Mouse (Mus musculus) midbrain, embryonic 11.5 days (tissue): ENCODE measurements around the gene Myt1l. TPM values are rescaled to one million over a fixed set of nuclear protein-coding genes. Genes with fewer than 3 reads are reported as not detected.

Source experiments
- ATAC-seq: fragments of 200-750 bp; cut with Nextera tagmentation; 2 replicates; pipeline ENCODE4 v1.8.0; 2017; ENCODE audit warnings: moderate TSS enrichment, moderate library complexity; ENCODE audit not compliant: low FRiP score
- DNase-seq: peaks from one replicate; pipeline ENCODE4 v3.0.0; 2015; ENCODE audit warnings: low spot score; ENCODE audit errors: missing footprints
- H3K27ac ChIP-seq: fragments of 300-500 bp; sonication (generic); 2 replicates; pipeline ENCODE4 v1.5.1; 2014; ENCODE audit warnings: low read depth, low read length
- H3K27me3 ChIP-seq: fragments of 300-500 bp; sonication (generic); 2 replicates; pipeline ENCODE4 v1.6.1; 2014; ENCODE audit warnings: mild to moderate bottlenecking, low read length, moderate library complexity, mixed read lengths; ENCODE audit not compliant: control insufficient read depth, insufficient read depth
- H3K36me3 ChIP-seq: fragments of 300-500 bp; sonication (generic); 2 replicates; pipeline ENCODE4 v1.6.1; 2014; ENCODE audit warnings: mild to moderate bottlenecking, low read length, moderate library complexity, mixed read lengths; ENCODE audit not compliant: control insufficient read depth, insufficient read depth
- H3K4me1 ChIP-seq: fragments of 300-500 bp; sonication (generic); 2 replicates; pipeline ENCODE4 v1.6.1; 2014; ENCODE audit warnings: low read length; ENCODE audit not compliant: control insufficient read depth, insufficient read depth
- H3K4me2 ChIP-seq: fragments of 300-500 bp; sonication (generic); 2 replicates; pipeline ENCODE4 v1.6.1; 2014; ENCODE audit warnings: mild to moderate bottlenecking, moderate library complexity
- H3K4me3 ChIP-seq: fragments of 300-500 bp; sonication (generic); 2 replicates; pipeline ENCODE4 v1.5.1; 2014; ENCODE audit warnings: low read depth, low read length
- H3K9ac ChIP-seq: fragments of 300-500 bp; sonication (generic); 2 replicates; pipeline ENCODE4 v1.6.1; 2014; ENCODE audit warnings: low read length
- H3K9me3 ChIP-seq: fragments of 300-500 bp; sonication (generic); 2 replicates; pipeline ENCODE4 v1.6.1; 2016; ENCODE audit warnings: low read length; ENCODE audit not compliant: control insufficient read depth
- WGBS: fragments of 180-500 bp; shearing (Covaris S2); extraction: QIAGEN DNeasy Blood & Tissue Kit; methylation state at CpG from one replicate; pipeline ENCODE4 v1.1.7; 2014; 5-methylcytosine and 5-hydroxymethylcytosine counted together
- polyA plus RNA-seq: library from polyadenylated mRNA; unstranded; fragments of >200 nt; fragmentation: Nextera tagmentation; extraction: Ambion mirVana; gene quantifications from 2 replicates; pipeline ENCODE4 v1.2.1, GENCODE M21; 2014

Gene Myt1l
- polyA plus RNA-seq, 1 experiment from 2014 or later = 13.3 TPM

GRCm38 (mm10) chr12:29933501-29933900 lies 405.3 kb downstream of the Myt1l start:
- Histone ChIP-seq H3K4me3 (no peak overlapping the region), H3K9ac (no peak overlapping the region), H3K9me3 (no peaks in the 10 kb centered on the region), H3K4me1 (0 out of 2 replicates have a peak, but pooled peaks cover 6% of the 10 kb centered on the region), H3K36me3 (no peaks in the 10 kb centered on the region), H3K4me2 (no peak overlapping the region), H3K27me3 (no peaks in the 10 kb centered on the region), H3K27ac (no peak overlapping the region)
- WGBS = 62% methylated on average over 2 of the region's 2 CpGs
- DNase-seq = no peak
- no peak for ATAC-seq

- H3K9ac ChIP-seq = no peak overlapping the region
- H3K4me2 ChIP-seq = no peak overlapping the region
- ATAC-seq (no peak), DNase-seq (no peak)
- H3K27ac ChIP-seq = no peak overlapping the region
- H3K27me3 ChIP-seq = no peaks in the 10 kb centered on the region
- H3K36me3 ChIP-seq = no peaks in the 10 kb centered on the region
- H3K4me3 ChIP-seq = no peak overlapping the region
- 72% methylated on average over 8 of the region's 8 CpGs for WGBS
- no peaks in the 10 kb centered on the region for H3K9me3 ChIP-seq
- peaks cover 7% of the 10 kb centered on the region for H3K4me1 ChIP-seq
Observed at GRCm38 (mm10) chr12:29934120-29934581, 406.0 kb downstream of the Myt1l start.

- ATAC-seq (no peak), DNase-seq (no peak)
- peak within 1 kb of the TSS; percentile 87 for H3K4me2 ChIP-seq
- H3K9ac ChIP-seq = peak within 1 kb of the TSS; percentile 97
- H3K4me1 ChIP-seq = peaks cover 25% of the 10 kb centered on the region
- peak within 1 kb of the TSS; percentile 83 for H3K4me3 ChIP-seq
- peaks cover 3% of the 10 kb centered on the region; the same call in 1 of the 2 replicates for H3K36me3 ChIP-seq
- H3K27me3 ChIP-seq = no peaks in the 10 kb centered on the region
- H3K27ac ChIP-seq = peak within 1 kb of the TSS; percentile 70
- WGBS = 32% methylated on average over 8 of the region's 8 CpGs
- no peaks in the 10 kb centered on the region; the same call in 1 of the 2 replicates for H3K9me3 ChIP-seq
Observed at GRCm38 (mm10) chr12:29937308-29937707, 409.1 kb downstream of the Myt1l start, which contains the start of gene Pxdn. TSS of gene Pxdn (plus strand) at chr12:29937608.

- H3K9ac ChIP-seq = peak overlapping the region; percentile 97
- DNase-seq (peak; percentile 98), ATAC-seq (peak; percentile 91)
- H3K4me3 ChIP-seq = peak overlapping the region; percentile 83
- under 1% methylated on average over 45 of the region's 49 CpGs for WGBS
- H3K4me2 ChIP-seq = peak overlapping the region; percentile 87
- H3K36me3 ChIP-seq = peaks cover 3% of the 10 kb centered on the region; the same call in 1 of the 2 replicates
- no peaks in the 10 kb centered on the region for H3K27me3 ChIP-seq
- peak overlapping the region; percentile 70 for H3K27ac ChIP-seq
- peaks cover 25% of the 10 kb centered on the region for H3K4me1 ChIP-seq
- no peaks in the 10 kb centered on the region; the same call in 1 of the 2 replicates for H3K9me3 ChIP-seq
Observed at GRCm38 (mm10) chr12:29937851-29938375, 409.7 kb downstream of the Myt1l start.

- peaks cover 25% of the 10 kb centered on the region for H3K4me1 ChIP-seq
- H3K9me3 ChIP-seq = no peaks in the 10 kb centered on the region; the same call in 1 of the 2 replicates
- peak overlapping the region; percentile 83 for H3K4me3 ChIP-seq
- ATAC-seq = peak; percentile 89
- H3K9ac ChIP-seq = peak overlapping the region; percentile 97
- H3K27me3 ChIP-seq = no peaks in the 10 kb centered on the region
- H3K4me2 ChIP-seq = peak overlapping the region; percentile 87
- H3K27ac ChIP-seq = peak overlapping the region; percentile 70
- under 1% methylated on average over 40 of the region's 40 CpGs for WGBS
- peaks cover 3% of the 10 kb centered on the region; the same call in 1 of the 2 replicates for H3K36me3 ChIP-seq
- DNase-seq = peak; percentile 98
Observed at GRCm38 (mm10) chr12:29938376-29939041, 410.3 kb downstream of the Myt1l start.

GRCm38 (mm10) chr12:29939261-29939671 lies 411.1 kb downstream of the Myt1l start:
- H3K9me3 ChIP-seq = no peaks in the 10 kb centered on the region; the same call in 1 of the 2 replicates
- H3K9ac ChIP-seq = peak overlapping the region; percentile 97
- H3K27ac ChIP-seq = no peak overlapping the region
- DNase-seq (no peak), ATAC-seq (no peak)
- H3K4me1 ChIP-seq = peaks cover 25% of the 10 kb centered on the region
- WGBS = 7% methylated on average over 8 of the region's 8 CpGs
- H3K27me3 ChIP-seq = no peaks in the 10 kb centered on the region
- H3K4me3 ChIP-seq = peak overlapping the region; percentile 83
- H3K4me2 ChIP-seq = peak overlapping the region; percentile 87
- H3K36me3 ChIP-seq = peaks cover 3% of the 10 kb centered on the region; the same call in 1 of the 2 replicates

GRCm38 (mm10) chr12:29942435-29942834 lies 414.3 kb downstream of the Myt1l start:
- Histone ChIP-seq H3K9ac (no peak overlapping the region), H3K27me3 (no peaks in the 10 kb centered on the region), H3K4me3 (no peak overlapping the region), H3K9me3 (no peaks in the 10 kb centered on the region; the same call in 1 of the 2 replicates), H3K4me1 (peaks cover 23% of the 10 kb centered on the region), H3K36me3 (peaks cover 3% of the 10 kb centered on the region; the same call in 1 of the 2 replicates), H3K27ac (no peak overlapping the region), H3K4me2 (no peak overlapping the region)
- ATAC-seq = no peak
- 93% methylated on average over 2 of the region's 2 CpGs for WGBS
- peak; percentile 53 for DNase-seq

- Histone ChIP-seq H3K9me3 (no peaks in the 10 kb centered on the region; the same call in 1 of the 2 replicates), H3K4me3 (no peak overlapping the region), H3K4me1 (peaks cover 14% of the 10 kb centered on the region), H3K4me2 (no peak overlapping the region), H3K27me3 (no peaks in the 10 kb centered on the region), H3K9ac (no peak overlapping the region), H3K27ac (no peak overlapping the region), H3K36me3 (peaks cover 3% of the 10 kb centered on the region; the same call in 1 of the 2 replicates)
- WGBS = 92% methylated on average over 3 of the region's 3 CpGs
- ATAC-seq (no peak), DNase-seq (peak; percentile 45)
Observed at GRCm38 (mm10) chr12:29944650-29945049, 416.5 kb downstream of the Myt1l start.
